Mouse (Mus musculus): ENCODE measurements at regions not wholly inside any gene's neighbourhood (a gene's known extent, or its start where the extent isn't known, plus 50 kb on each side); places are given as distances from the start of the nearest gene placed in this dataset.

DNA sequence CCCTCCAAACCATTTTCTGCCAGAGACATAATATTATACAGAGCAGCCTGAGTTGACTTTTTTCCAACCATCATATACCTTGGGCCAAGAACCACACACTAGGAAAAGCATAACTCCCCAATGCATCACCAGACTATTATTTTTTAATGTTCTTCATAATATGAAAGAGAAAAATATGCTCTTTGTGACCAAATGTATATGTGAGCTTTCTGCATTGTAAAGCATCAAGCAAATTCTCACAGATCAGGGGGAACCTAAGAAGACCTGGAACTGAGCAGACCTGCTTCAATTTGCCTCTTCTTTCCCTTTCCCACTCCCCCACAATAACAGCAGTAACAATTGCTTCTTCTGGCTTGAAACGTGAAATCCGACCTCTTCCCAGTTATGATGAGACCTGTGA is 407.6 kb downstream of the Atp6ap1l start:
- DNase-seq (ENCODE audit: low spot score in 2 of 2), result no peak

DNA sequence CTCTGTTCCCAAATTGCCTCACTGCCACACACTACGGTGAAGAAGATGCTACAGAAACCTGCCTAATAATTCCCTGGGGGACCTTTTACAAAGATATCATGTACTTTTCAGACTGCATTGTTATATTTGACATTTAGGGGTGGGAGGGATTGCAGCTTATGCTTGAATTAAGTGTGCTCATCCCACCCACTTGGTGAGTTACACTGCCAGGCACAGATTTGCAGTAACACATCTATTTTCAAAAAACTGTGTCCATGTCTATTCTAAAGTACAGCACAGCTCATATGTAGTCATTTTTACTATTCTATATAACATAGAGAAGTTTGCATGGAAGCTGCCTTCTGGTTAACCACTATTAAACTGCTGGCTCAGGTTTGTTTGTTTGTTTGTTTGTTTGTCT is 404.3 kb upstream of the Xrcc4 start:
- no peak for DNase-seq (ENCODE audit: low spot score in 2 of 2)

DNA sequence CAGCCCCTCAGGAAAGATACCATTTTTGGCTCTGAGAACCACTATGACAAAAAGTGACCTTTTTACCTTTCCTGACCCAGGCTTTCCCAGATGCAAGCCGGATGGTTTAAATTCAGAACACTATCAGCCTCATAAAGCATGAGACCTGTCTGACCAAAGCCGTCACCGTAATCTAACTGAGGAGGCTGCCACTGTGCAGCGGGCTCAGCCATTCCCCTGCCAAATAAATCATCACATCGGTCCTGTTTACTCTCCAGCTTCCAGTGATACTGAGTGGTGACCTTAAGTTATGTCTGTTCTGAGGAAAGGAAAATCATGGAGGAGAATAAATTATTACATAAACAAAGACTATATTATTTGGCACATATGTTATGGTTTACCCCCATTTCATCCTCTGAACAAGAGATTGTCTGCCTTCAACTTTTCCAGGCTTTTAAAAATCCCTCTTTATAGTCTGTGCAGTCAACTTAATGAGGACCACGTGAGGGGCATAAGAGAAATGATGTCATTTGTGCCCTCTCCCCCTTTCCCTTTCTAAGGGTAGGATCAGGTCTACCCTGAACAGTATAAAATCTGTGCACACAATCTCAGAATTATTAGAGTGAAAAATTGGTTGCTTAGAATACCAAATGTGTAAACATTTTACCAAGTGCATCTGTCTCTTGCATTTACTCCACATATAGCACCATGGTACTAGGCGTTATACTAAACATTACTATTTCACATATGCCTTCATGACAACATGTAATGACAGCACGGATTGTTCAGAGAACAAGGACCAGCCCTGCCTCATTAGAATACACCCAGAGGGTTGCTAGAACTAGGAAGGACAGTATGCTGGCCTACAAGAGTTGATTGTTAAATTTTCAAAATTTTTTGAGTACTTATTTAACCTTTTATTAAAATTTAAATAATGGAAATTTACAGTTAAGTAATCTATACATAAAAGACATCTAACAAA is 401.9 kb upstream of the Xrcc4 start:
- DNase-seq (ENCODE audit: low spot score in 2 of 2), result no peak

DNA sequence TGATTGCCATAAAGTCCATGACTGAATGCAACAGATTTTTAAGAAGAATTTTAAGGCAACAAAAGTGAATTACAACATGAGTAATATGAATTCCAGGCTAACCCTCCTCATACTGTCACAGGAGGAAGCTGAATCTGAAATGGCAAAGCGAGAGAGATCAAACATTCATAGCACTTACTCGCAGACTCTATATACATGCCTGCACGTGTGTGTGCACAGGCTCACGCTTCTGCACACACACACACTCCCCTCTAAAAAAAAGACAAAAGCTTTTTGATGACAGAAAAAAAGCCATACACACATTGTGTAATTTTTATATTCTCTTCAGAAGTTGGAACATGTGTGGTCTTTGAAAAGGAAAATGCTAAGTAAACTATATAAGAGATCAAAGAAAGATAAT is 391.1 kb upstream of the Xrcc4 start:
- DNase-seq (ENCODE audit: low spot score in 2 of 2), result no peak

DNA sequence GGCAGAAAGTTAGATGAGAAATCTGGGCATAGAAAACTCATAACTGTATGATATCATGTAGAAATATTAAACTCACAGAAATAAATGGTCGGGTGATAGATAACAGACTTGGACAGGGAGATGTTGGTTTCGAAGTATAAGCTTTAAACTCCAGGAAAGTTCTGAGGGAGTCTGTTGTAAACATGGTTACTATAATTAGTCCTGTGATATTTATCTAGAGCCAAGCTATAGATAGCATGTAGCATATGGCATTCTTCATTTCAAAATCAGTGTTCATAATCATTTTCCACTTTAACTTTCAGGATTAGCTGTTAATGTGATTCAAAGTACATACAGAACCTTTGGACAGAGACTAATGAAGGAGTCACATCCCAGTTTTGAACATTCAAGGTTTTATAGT is 387.5 kb upstream of the Xrcc4 start:
- no peak for DNase-seq (ENCODE audit: low spot score in 2 of 2)

DNA sequence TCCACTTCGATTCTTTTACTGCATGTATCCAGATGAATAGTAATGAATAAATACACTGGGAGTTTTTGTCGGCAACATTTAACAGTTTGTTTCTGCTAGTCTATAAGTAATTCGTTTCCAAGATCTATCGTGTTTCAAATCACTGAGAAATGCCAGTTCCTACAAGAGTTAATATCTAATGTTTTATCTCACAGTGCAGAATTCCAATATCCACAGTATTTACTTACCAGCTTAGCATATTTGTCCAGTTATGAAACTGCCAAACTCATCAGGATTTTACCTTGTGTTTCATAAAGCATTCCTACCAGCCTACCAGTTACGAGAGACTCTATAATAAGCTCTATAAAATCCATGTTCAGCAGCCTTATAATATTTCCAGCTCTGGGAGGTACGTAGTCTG is 385.1 kb upstream of the Xrcc4 start:
- DNase-seq (ENCODE audit: low spot score in 2 of 2), result no peak

DNA sequence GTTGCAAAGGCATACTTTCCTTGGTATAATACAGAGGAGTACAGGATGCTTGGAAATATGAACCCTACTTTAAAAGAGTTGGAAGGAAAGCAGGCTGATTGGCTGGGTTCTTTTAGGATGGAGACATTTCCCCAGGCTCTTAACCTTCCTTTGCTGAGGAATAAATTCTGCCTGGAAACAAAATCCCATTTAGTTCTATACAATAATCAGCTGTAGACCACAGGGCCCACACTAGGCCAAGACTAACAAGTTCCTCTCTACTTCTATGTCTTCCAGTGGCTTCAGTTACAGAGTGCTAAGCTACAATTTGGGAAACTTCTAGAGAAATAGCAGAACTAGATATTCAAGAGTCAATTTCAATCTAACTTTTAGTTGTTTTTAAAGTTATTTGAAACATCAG is 384.6 kb upstream of the Xrcc4 start:
- no peak for DNase-seq (ENCODE audit: low spot score in 2 of 2)

DNA sequence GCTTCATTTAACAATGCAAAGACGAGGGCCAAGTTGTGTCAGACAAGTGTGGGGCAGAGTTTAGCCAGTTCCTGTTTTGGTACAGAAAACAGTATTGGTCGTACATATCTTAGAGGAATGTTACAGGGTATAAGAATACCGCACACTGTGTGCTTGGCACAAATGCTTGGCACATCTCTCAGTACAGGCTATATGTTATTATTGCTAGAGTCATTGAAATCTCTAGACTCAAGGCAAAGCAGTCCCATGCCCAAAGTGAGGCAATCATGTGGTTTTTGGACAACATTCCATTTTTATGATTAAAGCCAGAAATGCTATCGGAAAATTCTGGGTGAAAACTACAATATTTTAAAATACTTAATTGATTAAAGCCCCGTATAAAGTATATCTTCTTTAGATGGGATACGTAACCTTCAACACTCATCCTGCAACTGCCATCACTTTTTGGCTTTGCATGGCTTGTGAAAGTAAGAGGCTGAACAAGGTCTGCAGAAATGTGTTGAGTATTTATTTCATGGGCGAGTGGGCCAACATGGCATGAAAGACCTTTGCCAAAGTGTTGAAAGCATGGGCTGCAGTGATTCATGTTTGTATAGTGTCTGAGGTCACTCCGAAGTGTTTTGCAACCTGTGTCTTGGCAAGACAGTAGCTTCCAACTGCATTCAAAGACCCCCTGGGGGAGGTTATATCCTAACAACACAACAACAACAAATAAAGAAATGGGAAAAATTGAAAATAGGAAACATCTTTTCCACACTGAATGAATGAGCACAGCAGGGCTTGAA is 383.8 kb upstream of the Xrcc4 start:
- no peak for DNase-seq (ENCODE audit: low spot score in 2 of 2)

DNA sequence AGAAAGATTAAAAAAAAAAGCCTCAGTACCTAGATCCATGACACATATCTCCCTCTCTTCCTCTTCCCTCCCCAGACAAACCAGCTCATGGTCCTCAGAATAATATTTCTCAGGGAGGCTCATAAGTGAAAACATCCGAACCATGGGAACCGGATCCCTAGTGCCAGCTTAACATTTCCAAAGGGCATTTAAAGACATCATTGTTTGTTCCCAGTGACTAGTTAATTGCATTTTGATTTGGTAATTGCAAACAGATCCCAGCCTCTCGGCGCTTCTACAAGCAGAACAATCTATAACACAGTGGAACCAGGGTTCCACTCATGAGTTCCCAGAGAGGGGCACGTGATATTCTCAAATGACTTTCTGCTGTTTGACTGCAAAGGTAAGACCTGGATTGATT is 376.7 kb upstream of the Xrcc4 start:
- DNase-seq (ENCODE audit: low spot score in 2 of 2), result no peak

DNA sequence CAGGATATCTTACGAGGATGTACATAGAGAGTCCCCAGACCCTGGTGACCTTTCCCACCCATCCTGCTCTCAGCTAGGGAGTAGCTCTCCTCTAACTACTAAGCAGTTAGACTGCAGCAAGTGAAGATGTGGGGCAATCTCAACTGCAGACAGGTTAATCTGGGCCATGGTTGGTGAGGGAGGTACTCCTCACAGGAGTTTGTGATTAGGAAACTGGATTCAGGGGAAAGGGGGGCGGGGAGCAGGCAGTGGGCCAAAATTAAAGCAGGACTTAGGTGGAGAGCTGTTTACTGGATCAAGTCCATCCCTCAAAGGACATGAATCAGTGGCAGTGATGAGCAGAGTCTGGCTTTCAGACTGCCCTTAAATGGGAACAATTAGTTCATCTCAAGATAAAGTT is 374.6 kb upstream of the Xrcc4 start:
- DNase-seq (ENCODE audit: low spot score in 2 of 2), result no peak

DNA sequence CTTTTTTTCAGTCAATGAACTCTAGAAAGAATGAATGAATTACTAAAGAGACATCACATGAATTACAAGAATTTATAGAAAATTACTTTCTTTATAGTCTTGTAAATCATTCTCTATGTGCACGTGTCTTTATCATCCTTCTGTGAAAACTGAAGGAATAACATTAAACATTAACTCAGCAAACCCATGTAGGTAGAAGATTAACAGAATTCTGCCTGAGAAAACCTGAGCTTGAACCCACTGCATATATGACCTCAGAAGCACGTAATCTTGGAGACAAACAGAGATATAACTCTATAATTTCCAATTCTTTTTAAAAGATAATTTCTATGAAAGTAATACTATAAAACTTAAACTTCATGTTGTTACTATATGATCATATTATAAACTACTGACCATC is 374.0 kb upstream of the Xrcc4 start:
- DNase-seq (ENCODE audit: low spot score in 2 of 2), result no peak

DNA sequence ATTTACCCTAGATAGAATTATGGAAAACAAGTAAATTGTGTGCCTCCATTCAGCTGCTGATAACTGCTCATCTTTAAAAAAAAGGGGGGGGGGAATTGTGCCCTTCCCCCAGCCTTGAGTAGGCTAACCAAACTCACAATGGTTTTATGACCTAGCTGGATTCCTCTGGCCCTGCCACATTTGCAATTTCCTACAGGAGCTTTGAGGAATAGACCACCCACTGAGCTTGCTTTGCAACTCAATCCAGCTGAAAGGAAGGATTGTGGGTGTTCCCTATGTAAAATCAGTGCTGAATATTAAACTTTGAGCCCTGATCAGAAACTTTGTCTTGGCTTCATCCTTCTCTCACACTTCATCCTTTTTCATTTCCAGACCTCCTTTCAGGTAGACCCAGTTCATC is 365.2 kb upstream of the Xrcc4 start:
- DNase-seq (ENCODE audit: low spot score in 2 of 2), result no peak

DNA sequence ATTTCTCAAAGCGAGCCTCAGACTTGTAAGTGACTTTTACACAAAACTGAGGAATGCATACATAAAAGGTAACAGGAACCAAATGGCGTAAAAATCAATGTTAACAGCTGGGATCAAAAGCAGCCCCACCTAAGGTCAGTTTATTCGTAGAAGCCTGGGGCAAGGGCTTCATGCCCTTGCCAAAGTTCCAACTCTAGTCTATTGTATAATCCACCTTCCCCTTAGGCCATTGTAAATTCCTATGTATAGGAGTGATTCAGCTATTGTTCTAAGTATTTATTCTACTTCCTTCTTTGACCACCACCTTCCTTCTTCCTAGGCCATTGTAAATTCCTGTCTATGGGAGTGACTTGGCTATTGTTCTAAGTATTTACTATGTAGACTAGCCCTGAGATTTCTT is 337.5 kb upstream of the Xrcc4 start:
- DNase-seq (ENCODE audit: low spot score in 2 of 2), result no peak

DNA sequence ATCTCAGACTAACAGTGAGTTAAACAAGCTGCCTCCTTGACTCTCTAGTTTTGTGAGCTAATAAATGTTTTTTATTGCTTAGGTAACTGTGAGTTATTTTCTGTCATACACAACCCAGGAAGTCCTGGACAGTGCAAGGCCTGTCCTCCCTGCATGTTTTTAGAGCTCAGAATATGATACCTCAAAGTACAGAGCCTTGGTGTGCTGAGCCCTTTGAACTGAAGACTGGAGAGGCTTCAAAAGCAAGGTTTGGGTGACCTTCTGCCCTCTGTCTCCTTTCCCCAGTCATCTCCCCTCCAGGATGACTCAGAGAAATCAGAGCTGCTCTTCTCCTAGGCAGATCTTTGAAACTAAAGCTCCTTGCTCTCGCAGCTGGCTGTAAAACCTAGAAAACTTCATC is 336.0 kb upstream of the Xrcc4 start:
- DNase-seq (ENCODE audit: low spot score in 2 of 2), result no peak

DNA sequence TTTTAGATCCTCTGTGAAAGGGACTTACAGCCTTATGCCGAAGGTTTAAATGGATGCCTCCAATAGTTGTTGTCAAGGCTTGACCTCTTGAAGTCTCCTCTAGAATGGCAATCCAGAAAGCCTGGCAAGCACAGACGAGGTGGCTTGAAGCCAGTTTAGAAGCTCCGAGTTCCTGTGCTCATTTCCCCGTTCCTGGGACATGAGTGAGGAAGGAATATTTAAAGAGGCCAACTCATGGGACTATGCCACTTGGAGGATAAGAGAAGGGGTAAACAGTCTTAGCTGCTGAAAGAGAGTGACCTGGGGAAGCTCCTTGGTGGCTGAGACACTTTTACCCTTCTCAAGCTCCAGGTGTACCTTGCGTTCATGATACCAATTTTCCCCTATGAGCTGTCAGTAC is 335.1 kb upstream of the Xrcc4 start:
- no peak for DNase-seq (ENCODE audit: low spot score in 2 of 2)

DNA sequence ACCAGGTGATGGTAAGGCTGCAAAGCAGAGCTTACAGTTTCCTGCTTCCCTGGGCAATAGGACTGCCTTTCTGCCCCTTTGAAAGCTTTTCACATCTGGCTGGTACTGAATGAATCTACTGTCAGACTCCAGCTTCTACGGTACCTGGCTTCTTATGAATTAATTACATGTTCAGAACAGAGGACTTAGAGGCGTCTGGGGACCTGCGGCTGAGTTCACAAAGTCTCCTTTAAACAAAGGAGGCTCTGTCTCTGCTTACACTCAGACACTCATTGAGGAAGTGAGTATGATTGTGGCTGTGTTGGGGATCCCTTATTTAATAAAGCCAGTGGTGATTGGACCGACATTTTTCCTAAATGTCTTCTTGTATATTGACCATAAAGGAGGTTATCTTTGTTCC is 331.6 kb upstream of the Xrcc4 start:
- DNase-seq (ENCODE audit: low spot score in 2 of 2), result no peak

DNA sequence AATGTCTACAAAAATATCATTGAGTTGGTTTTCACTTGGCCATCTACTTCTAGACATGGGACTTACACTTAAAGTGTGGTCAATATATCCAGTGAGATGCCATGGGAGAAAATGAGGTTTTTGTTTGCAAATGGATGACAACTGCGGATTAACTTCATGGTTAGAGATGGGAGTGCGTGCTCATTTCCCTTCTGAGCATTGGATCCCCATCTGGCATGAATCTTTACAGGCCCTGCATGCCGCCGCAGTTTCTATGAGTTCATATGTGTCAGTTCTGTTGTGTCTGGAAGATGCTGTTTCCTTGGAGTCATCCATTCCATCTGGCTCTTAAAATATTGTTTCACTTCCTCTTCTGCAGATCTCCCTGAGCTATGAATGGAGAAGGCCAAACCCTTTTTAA is 315.0 kb upstream of the Xrcc4 start:
- no peak for DNase-seq (ENCODE audit: low spot score in 2 of 2)

DNA sequence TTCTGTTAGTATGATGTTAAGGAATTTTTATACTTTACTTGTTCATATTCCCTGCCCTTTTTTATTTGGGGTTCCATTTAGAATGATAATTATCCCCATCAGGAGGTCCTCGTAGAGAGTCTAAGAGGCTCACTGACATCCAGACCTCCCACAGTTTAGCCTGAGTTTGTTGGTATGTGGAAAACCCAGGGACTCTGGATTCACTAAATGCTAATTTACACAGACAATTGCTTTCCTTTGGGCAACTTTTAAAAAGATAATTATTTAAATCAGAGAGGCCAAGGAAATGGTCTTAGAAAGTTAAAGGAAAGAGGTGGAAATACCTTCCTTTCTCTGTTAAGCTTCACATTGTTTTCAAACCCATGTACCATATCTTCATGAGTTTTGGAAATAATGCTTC is 312.7 kb upstream of the Xrcc4 start:
- DNase-seq (ENCODE audit: low spot score in 2 of 2), result no peak

DNA sequence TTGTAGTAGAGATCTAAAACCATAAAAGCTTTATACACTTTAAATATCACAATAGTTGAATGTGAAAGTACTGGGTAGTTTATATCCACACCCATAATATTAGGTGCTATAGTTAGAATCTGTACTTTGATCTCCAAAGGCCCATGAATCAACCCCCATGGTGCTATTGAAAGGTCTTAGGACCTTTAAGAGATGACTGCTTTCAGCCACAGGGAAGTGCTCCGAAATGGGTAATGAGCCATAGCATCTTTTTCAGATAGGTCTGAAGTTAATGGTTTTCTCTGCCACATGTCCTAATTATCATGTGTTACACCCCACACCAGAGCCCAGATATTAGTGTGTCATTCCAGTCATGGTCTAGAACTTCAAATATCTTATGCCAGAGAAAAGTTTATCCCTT is 312.1 kb upstream of the Xrcc4 start:
- DNase-seq (ENCODE audit: low spot score in 2 of 2), result no peak

DNA sequence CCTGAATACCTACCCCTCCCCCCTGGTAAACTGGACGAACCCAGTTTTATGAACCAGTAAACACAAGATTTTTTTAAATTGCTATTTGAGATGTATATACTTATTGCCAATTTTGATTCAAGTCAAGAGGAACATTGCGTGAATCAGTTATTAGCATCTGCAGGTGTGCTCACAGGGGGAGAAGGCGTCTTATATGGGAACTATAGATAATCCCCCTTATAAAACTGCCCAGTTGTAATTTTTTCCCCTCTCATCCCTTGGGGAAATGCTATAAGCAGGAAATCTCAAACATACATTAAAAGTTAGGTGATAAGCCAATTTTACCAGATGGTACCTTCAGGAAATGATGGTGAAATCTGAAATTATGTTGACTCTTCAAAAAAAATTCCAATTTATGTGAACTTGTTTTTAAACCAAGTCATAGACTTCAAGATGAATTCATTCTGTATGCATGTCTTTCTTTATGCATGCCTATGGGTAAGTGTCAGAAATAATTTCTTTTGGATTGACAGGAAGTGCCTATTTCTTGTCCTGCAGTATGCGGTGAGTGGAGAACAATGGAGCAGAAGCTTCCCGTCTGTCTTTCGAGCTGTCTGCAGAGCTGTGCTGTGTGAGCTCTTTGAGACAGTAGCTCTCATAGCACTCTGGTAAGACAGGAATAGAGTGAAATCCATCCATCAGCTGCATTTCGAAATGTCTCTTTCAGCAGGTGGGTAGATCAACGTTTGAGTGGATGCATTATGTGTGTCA is 306.0 kb upstream of the Xrcc4 start:
- no peak for DNase-seq (ENCODE audit: low spot score in 2 of 2)

DNA sequence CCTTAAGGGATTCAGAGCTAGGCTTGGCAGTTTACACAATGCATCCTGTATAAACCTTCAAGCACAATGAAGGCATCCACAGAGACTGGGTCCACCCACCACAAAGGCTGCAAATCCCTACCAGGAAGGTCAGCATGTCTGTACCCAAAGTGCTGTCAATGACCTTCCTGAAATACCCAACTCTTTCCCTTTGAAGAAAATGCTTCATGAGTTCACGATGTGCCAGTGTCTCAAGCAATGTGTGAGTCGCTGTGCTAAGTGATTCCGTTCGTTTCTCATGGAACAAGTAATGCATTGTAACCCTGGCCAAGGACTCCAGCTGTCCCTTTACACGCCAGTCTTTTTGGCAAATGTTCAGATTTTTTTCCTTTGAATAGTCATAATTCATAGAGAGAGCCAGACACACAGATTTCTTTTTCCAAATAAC is 305.4 kb upstream of the Xrcc4 start:
- DNase-seq (ENCODE audit: low spot score in 2 of 2), result peak in 1 of 2 experiments; percentile 4

DNA sequence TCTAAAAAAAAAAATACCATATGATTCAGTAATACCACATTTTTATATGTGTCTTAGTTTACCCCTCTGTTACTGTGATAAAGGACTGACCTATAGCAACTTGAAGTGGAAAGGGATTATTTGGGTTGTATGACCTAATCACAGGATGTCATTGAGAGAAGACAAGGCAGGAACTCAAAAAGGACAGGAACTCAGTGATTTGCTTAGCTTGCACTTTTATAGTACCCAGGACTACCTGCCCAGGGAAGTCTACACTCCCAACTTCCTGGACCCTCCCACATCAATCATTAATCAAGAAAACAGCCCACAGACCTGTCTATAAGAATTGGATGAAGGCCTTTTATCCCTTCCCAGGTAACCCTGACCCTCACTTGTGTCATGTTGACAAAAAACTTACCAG is 303.0 kb upstream of the Xrcc4 start:
- DNase-seq (ENCODE audit: low spot score in 2 of 2), result no peak

Data from frontal cortex, postnatal 25 days (tissue).